Mouse (Mus musculus) ovary, postnatal 36 days (tissue): ENCODE data around the gene Gm45208.
A peak's percentile ranks its signal among the peaks of the same experiment; 100 is the strongest.

Source experiments
- DNase-seq: peaks from one replicate; pipeline ENCODE4 v3.0.0; 2022; ENCODE audit warnings: low spot score, mixed read lengths

The Gm45208 gene

GRCm38 (mm10) chrX:7772766-7773165, 50.7 kb downstream of the Gm45208 start:
- no peak for DNase-seq

GRCm38 (mm10) chrX:7775501-7776205, 53.6 kb downstream of the Gm45208 start:
- no peak for DNase-seq

- DNase-seq: peak; percentile 40
Observed at GRCm38 (mm10) chrX:7776329-7777082, 54.5 kb downstream of the Gm45208 start.

- no peak for DNase-seq
Observed at GRCm38 (mm10) chrX:7778450-7779244, 56.6 kb downstream of the Gm45208 start.

- DNase-seq: no peak
Observed at GRCm38 (mm10) chrX:7779294-7779693, 57.2 kb downstream of the Gm45208 start.
